Mouse (Mus musculus): ENCODE results near the gene Rps6kb2. TPM values are rescaled to one million over a fixed set of nuclear protein-coding genes. Genes with fewer than 3 reads are reported as not detected.

The Rps6kb2 gene
- total RNA-seq, 2 experiments from 2014 or later, result 39.5 to 39.9 TPM

DNA sequence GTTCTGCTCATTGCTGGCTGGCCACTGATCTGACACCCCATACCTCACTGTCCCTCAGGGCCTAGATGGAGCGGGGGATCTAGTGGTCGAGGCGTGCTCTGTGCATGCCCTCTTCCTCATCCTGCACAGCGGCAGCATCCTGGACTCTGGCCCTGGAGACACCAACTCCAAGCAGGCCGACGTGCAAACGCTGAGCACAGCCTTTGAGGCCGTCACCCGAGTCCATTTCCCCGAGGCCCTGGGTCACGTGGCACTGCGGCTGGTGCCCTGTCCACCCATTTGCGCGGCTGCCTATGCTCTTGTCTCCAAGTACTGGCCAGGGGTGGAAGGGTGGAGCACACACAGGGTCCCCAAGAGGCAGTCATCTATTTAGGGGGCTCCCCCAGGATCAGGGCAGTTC lies 56.5 kb downstream of the Rps6kb2 start:
- no peak for DNase-seq (ENCODE audit: low spot score in 2 of 2)
- intact Hi-C loops (cut with DNase I), result no loop called here

DNA sequence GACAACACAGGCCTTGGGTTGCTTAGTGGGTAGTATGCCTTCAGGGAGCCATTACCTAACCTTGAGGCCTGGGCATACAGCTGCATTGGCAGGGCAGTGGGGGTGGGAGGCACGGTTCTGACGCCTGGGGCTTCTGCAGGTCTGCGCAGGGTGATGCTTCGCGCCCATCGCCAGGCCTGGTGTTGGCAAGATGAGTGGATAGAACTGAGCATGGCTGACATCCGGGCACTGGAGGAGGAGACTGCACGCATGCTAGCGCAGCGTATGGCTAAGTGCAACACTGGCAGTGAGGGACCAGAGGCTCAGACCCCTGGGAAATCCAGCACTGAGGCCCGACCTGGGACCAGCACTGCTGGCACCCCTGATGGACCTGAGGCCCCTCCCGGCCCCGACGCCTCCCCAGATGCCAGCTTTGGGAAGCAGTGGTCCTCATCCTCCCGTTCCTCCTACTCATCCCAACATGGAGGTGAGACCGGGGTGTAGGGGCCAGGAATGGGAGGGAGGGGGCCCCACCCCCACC lies 58.4 kb downstream of the Rps6kb2 start:
- no peak for DNase-seq (ENCODE audit: low spot score in 2 of 2)
- intact Hi-C loops (cut with DNase I), result no loop called here

Other genes starting within 250 kb of the Rps6kb2 start
- 1 to 10 TPM; 1.8 to 2.0 TPM for gene Aldh3b1, start 233.5 kb downstream of the Rps6kb2 start, total RNA-seq (2021)
- 10 to 100 TPM; 16.0 to 18.4 TPM for gene Unc93b1, start 228.2 kb downstream of the Rps6kb2 start, total RNA-seq (2021)
- under 1 TPM in 1 of 2 experiments, not detected in 1; 0.13 TPM for gene Aldh3b3, start 204.7 kb downstream of the Rps6kb2 start, total RNA-seq (2021)
- gene Aldh3b2, start 191.0 kb downstream of the Rps6kb2 start, total RNA-seq (2021), result 1 to 10 TPM; 1.8 to 2.4 TPM
- gene Acy3, start 176.8 kb downstream of the Rps6kb2 start, total RNA-seq (2021), result 1 to 10 TPM; 1.8 to 3.1 TPM
- not detected for gene Tbx10, start 170.6 kb downstream of the Rps6kb2 start, total RNA-seq (2021)
- gene Nudt8, start 162.8 kb downstream of the Rps6kb2 start, total RNA-seq (2021), result 10 to 100 TPM in 1 of 2 experiments, 1 to 10 TPM in 1; 8.5 to 10.3 TPM
- 1 to 10 TPM; 1.2 to 1.6 TPM for gene Gm49405, start 162.7 kb downstream of the Rps6kb2 start, total RNA-seq (2021)
- 1 to 10 TPM; 3.2 to 3.5 TPM for gene Doc2g, start 160.0 kb downstream of the Rps6kb2 start, total RNA-seq (2021)
- 100 to 1,000 TPM; 227 to 231 TPM for gene Ndufv1, start 150.5 kb downstream of the Rps6kb2 start, total RNA-seq (2021)
- 100 to 1,000 TPM; 213 to 245 TPM for gene Gstp1, start 125.4 kb downstream of the Rps6kb2 start, total RNA-seq (2021)
- gene Gstp2, start 117.3 kb downstream of the Rps6kb2 start, total RNA-seq (2021), result 10 to 100 TPM; 22.3 to 24.3 TPM
- gene Gstp3, start 103.8 kb downstream of the Rps6kb2 start, total RNA-seq (2021), result not detected
- not detected for gene Cabp2, start 81.8 kb downstream of the Rps6kb2 start, total RNA-seq (2021)
- gene Cdk2ap2, start 66.2 kb downstream of the Rps6kb2 start, total RNA-seq (2021), result 10 to 100 TPM; 26.4 to 26.7 TPM
- 100 to 1,000 TPM; 225 to 226 TPM for gene Pitpnm1, start 63.4 kb downstream of the Rps6kb2 start, total RNA-seq (2021)
- 10 to 100 TPM; 83.4 to 94.1 TPM for gene Aip, start 37.5 kb downstream of the Rps6kb2 start, total RNA-seq (2021)
- not detected for gene Gpr152, start 23.6 kb downstream of the Rps6kb2 start, total RNA-seq (2021)
- under 1 TPM; 0.11 to 0.23 TPM for gene Cabp4, start 19.3 kb downstream of the Rps6kb2 start, total RNA-seq (2021)
- 10 to 100 TPM; 80.7 to 87.5 TPM for gene Coro1b, start 14.7 kb downstream of the Rps6kb2 start, total RNA-seq (2021)
- 1 to 10 TPM; 1.0 to 1.5 TPM for gene Ptprcap, start 9.8 kb downstream of the Rps6kb2 start, total RNA-seq (2021)
- 1 to 10 TPM; 3.8 to 5.9 TPM for gene Carns1, start 12.1 kb upstream of the Rps6kb2 start, total RNA-seq (2021)
- gene Tbc1d10c, start 27.9 kb upstream of the Rps6kb2 start, total RNA-seq (2021), result 1 to 10 TPM; 1.6 to 1.8 TPM
- 100 to 1,000 TPM; 323 to 336 TPM for gene Ppp1ca, start 28.7 kb upstream of the Rps6kb2 start, total RNA-seq (2021)
- gene Rad9a, start 38.3 kb upstream of the Rps6kb2 start, total RNA-seq (2021), result 1 to 10 TPM; 6.4 to 9.0 TPM
- gene Clcf1, start 50.9 kb upstream of the Rps6kb2 start, total RNA-seq (2021), result 1 to 10 TPM; 1.3 to 1.5 TPM
- gene AC109138.7, start 51.0 kb upstream of the Rps6kb2 start, total RNA-seq (2021), result not detected
- gene Pold4, start 68.5 kb upstream of the Rps6kb2 start, total RNA-seq (2021), result 10 to 100 TPM; 16.2 to 16.9 TPM
- gene Ssh3, start 105.8 kb upstream of the Rps6kb2 start, total RNA-seq (2021), result 10 to 100 TPM; 44.5 to 52.4 TPM
- 10 to 100 TPM; 84.5 to 84.9 TPM for gene Ankrd13d, start 119.8 kb upstream of the Rps6kb2 start, total RNA-seq (2021)
- 100 to 1,000 TPM; 165 to 173 TPM for gene Grk2, start 142.9 kb upstream of the Rps6kb2 start, total RNA-seq (2021)
- gene Kdm2a, start 234.9 kb upstream of the Rps6kb2 start, total RNA-seq (2021), result 10 to 100 TPM; 62.1 to 74.9 TPM

All from left cerebral cortex, postnatal 14 days (tissue).